Mouse (Mus musculus): ENCODE results near the gene Gcc2. TPM values are rescaled to one million over a fixed set of nuclear protein-coding genes. Genes with fewer than 3 reads are reported as not detected.
A peak's percentile ranks its signal among the peaks of the same experiment; 100 is the strongest.

Gene Gcc2
- polyA plus RNA-seq, 1 experiment from 2014 or later = 62.0 TPM

DNA sequence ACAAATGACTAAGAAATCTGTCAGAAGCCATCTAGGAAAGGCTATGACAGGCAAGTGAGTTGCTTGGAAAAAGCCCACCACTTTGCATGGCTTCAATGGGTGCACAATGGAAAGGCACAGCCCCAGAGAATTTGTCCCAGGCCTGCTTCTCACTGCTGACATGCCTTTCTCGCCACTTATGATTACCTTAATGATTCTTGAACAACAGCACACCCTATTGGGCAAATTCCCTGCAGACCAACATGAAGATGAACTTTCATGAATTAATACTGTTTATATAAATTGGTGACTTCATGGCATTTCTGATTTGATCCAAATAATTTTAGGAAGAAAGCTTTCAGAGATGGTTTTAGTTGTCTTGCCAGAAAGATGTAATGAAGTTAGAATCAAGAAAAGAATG is 5.8 kb upstream of the Gcc2 start:
- no peak overlapping the region for H3K4me3 ChIP-seq (ENCODE audit: low read length)
- H3K27ac ChIP-seq (ENCODE audit: low read depth, low read length) = no peak overlapping the region
- no peaks in the 10 kb centered on the region for H3K36me3 ChIP-seq (ENCODE audit: control insufficient read depth, insufficient read depth, low read length)
- no peaks in the 10 kb centered on the region for H3K9me3 ChIP-seq (ENCODE audit: control insufficient read depth, low read length)
- H3K4me1 ChIP-seq (ENCODE audit: control insufficient read depth, insufficient read depth, low read length) = no peaks in the 10 kb centered on the region
- H3K9ac ChIP-seq (ENCODE audit: low read depth, low read length) = no peak overlapping the region
- 26% methylated on average over 1 of the region's 1 CpGs for WGBS
- no peak for ATAC-seq (ENCODE audit: low FRiP score, low TSS enrichment)
- H3K27me3 ChIP-seq (ENCODE audit: control insufficient read depth, insufficient read depth, low read length) = no peaks in the 10 kb centered on the region
- H3K4me2 ChIP-seq (replicated peaks; ENCODE audit: low read depth, low read length) = no peak overlapping the region

- no peaks in the 10 kb centered on the region for H3K4me1 ChIP-seq (ENCODE audit: control insufficient read depth, insufficient read depth, low read length)
- 41% methylated on average over 6 of the region's 6 CpGs for WGBS
- peak; percentile 21; the same call in 1 of the 2 replicates for ATAC-seq (ENCODE audit: low FRiP score, low TSS enrichment)
- H3K4me3 ChIP-seq (ENCODE audit: low read length) = peak overlapping the region; percentile 69
- peaks cover 7% of the 10 kb centered on the region; the same call in 1 of the 2 replicates for H3K36me3 ChIP-seq (ENCODE audit: control insufficient read depth, insufficient read depth, low read length)
- peak overlapping the region; percentile 46 for H3K4me2 ChIP-seq (replicated peaks; ENCODE audit: low read depth, low read length)
- H3K27ac ChIP-seq (ENCODE audit: low read depth, low read length) = no peak overlapping the region
- H3K9ac ChIP-seq (ENCODE audit: low read depth, low read length) = peak overlapping the region; percentile 80; the same call in 1 of the 2 replicates
- H3K9me3 ChIP-seq (ENCODE audit: control insufficient read depth, low read length) = no peaks in the 10 kb centered on the region
- H3K27me3 ChIP-seq (ENCODE audit: control insufficient read depth, insufficient read depth, low read length) = no peaks in the 10 kb centered on the region
Observed at GRCm38 (mm10) chr10:58254635-58255175, 592 bp upstream of the Gcc2 start.

GRCm38 (mm10) chr10:58255954-58256353 is 657 bp downstream of the Gcc2 start:
- 7% methylated on average over 4 of the region's 4 CpGs for WGBS
- Histone ChIP-seq H3K27me3 (ENCODE audit: control insufficient read depth, insufficient read depth, low read length) (no peaks in the 10 kb centered on the region), H3K36me3 (ENCODE audit: control insufficient read depth, insufficient read depth, low read length) (peaks cover 13% of the 10 kb centered on the region; the same call in 1 of the 2 replicates), H3K9ac (ENCODE audit: low read depth, low read length) (peak overlapping the region; percentile 80; the same call in 1 of the 2 replicates), H3K4me1 (ENCODE audit: control insufficient read depth, insufficient read depth, low read length) (no peaks in the 10 kb centered on the region), H3K4me2 (replicated peaks; ENCODE audit: low read depth, low read length) (peak overlapping the region; percentile 46), H3K27ac (ENCODE audit: low read depth, low read length) (no peak overlapping the region; the same call in 1 of the 2 replicates), H3K4me3 (ENCODE audit: low read length) (peak overlapping the region; percentile 69), H3K9me3 (ENCODE audit: control insufficient read depth, low read length) (no peaks in the 10 kb centered on the region)
- ATAC-seq (ENCODE audit: low FRiP score, low TSS enrichment) = no peak

DNA sequence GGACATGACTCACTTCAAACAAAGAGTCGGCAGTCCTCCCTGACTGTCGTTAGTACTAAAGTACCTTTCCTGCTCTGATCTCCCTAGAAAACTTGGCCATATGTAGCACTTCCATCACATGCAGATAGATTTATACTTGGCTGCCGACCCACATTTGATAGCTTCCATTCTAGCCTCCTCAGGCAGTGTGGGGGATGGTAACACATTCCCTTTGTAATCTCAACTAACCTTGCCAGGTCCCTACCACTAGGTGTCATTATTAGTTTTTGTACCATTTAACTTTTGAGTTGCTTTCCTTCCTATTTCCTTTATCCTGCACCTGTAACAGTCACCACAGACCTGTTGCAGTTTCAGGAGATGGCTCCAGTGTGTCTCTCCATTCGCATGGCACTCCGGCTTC is 3.2 kb downstream of the Gcc2 start:
- ATAC-seq (ENCODE audit: low FRiP score, low TSS enrichment) = no peak
- Histone ChIP-seq H3K27ac (ENCODE audit: low read depth, low read length) (no peak overlapping the region), H3K36me3 (ENCODE audit: control insufficient read depth, insufficient read depth, low read length) (peaks cover 25% of the 10 kb centered on the region; the same call in 1 of the 2 replicates), H3K4me2 (replicated peaks; ENCODE audit: low read depth, low read length) (no peak overlapping the region), H3K27me3 (ENCODE audit: control insufficient read depth, insufficient read depth, low read length) (no peaks in the 10 kb centered on the region), H3K4me1 (ENCODE audit: control insufficient read depth, insufficient read depth, low read length) (no peaks in the 10 kb centered on the region), H3K4me3 (ENCODE audit: low read length) (no peak overlapping the region), H3K9ac (ENCODE audit: low read depth, low read length) (no peak overlapping the region), H3K9me3 (ENCODE audit: control insufficient read depth, low read length) (no peaks in the 10 kb centered on the region)
- 61% methylated on average over 5 of the region's 5 CpGs for WGBS

DNA sequence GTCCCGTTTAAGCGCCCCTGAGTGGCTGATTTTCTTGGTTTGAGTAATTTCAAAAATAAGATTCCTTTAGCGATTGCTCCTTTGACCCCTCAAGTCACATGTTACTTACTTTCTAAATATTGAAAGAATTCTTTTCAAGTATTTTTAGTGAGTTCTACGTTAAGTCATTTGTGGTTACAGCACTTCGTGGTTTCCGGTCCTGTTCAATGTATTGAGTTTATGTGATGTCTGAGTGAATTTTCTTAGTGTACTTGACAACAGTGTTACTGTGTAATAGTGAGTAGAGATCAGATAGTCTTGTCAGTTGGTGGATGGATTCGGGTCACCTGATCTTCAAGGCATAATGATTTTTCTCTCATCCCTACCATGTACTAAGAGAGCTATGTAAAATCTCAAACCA is 26.9 kb downstream of the Gcc2 start:
- no peak for ATAC-seq (ENCODE audit: low FRiP score, low TSS enrichment)
- H3K4me1 ChIP-seq (ENCODE audit: control insufficient read depth, insufficient read depth, low read length) = no peaks in the 10 kb centered on the region
- no peaks in the 10 kb centered on the region for H3K27me3 ChIP-seq (ENCODE audit: control insufficient read depth, insufficient read depth, low read length)
- H3K27ac ChIP-seq (ENCODE audit: low read depth, low read length) = no peak overlapping the region
- H3K36me3 ChIP-seq (ENCODE audit: control insufficient read depth, insufficient read depth, low read length) = peaks cover 39% of the 10 kb centered on the region
- no peaks in the 10 kb centered on the region for H3K9me3 ChIP-seq (ENCODE audit: control insufficient read depth, low read length)
- H3K9ac ChIP-seq (ENCODE audit: low read depth, low read length) = no peak overlapping the region
- WGBS = 92% methylated on average over 7 of the region's 7 CpGs
- H3K4me3 ChIP-seq (ENCODE audit: low read length) = no peak overlapping the region
- no peak overlapping the region for H3K4me2 ChIP-seq (replicated peaks; ENCODE audit: low read depth, low read length)

- H3K4me2 ChIP-seq (replicated peaks; ENCODE audit: low read depth, low read length) = no peak overlapping the region
- no peaks in the 10 kb centered on the region for H3K27me3 ChIP-seq (ENCODE audit: control insufficient read depth, insufficient read depth, low read length)
- no peaks in the 10 kb centered on the region for H3K9me3 ChIP-seq (ENCODE audit: control insufficient read depth, low read length)
- ATAC-seq (ENCODE audit: low FRiP score, low TSS enrichment) = no peak
- 85% methylated on average over 3 of the region's 3 CpGs for whole genome bisulfite sequencing
- no peaks in the 10 kb centered on the region for H3K4me1 ChIP-seq (ENCODE audit: control insufficient read depth, insufficient read depth, low read length)
- no peak overlapping the region for H3K27ac ChIP-seq (ENCODE audit: low read depth, low read length)
- peaks cover 77% of the 10 kb centered on the region for H3K36me3 ChIP-seq (ENCODE audit: control insufficient read depth, insufficient read depth, low read length)
- H3K9ac ChIP-seq (ENCODE audit: low read depth, low read length) = no peak overlapping the region
- H3K4me3 ChIP-seq (ENCODE audit: low read length) = no peak overlapping the region
Observed at GRCm38 (mm10) chr10:58290742-58291141, 35.4 kb downstream of the Gcc2 start.

DNA sequence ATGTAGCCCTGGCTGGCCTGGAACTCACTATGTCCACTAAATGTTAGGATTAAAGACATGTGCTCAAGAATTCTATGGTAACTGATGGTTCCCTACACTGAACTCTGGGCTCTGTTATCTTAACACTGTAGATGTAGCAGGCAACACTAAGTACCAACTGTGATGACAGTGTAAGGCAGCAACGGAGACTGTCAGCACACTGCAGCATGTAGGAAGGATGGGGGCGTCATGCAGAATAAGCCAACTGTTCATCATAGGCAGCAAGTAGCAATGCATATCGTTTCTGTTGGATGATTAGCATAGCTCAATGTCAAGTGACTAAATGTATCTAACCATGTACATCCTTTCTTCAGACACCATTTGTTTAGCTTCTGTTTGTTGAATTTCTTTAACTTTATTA is 38.9 kb downstream of the Gcc2 start:
- Histone ChIP-seq H3K4me1 (ENCODE audit: control insufficient read depth, insufficient read depth, low read length) (no peaks in the 10 kb centered on the region), H3K36me3 (ENCODE audit: control insufficient read depth, insufficient read depth, low read length) (peaks cover 82% of the 10 kb centered on the region), H3K27ac (ENCODE audit: low read depth, low read length) (no peak overlapping the region), H3K9me3 (ENCODE audit: control insufficient read depth, low read length) (no peaks in the 10 kb centered on the region), H3K4me3 (ENCODE audit: low read length) (no peak overlapping the region), H3K4me2 (replicated peaks; ENCODE audit: low read depth, low read length) (no peak overlapping the region), H3K9ac (ENCODE audit: low read depth, low read length) (no peak overlapping the region), H3K27me3 (ENCODE audit: control insufficient read depth, insufficient read depth, low read length) (no peaks in the 10 kb centered on the region)
- no peak for ATAC-seq (ENCODE audit: low FRiP score, low TSS enrichment)
- 95% methylated on average over 3 of the region's 3 CpGs for WGBS

GRCm38 (mm10) chr10:58295605-58296004 is 40.3 kb downstream of the Gcc2 start:
- Histone ChIP-seq H3K36me3 (ENCODE audit: control insufficient read depth, insufficient read depth, low read length) (peaks cover 84% of the 10 kb centered on the region), H3K9me3 (ENCODE audit: control insufficient read depth, low read length) (no peaks in the 10 kb centered on the region), H3K27ac (ENCODE audit: low read depth, low read length) (no peak overlapping the region), H3K9ac (ENCODE audit: low read depth, low read length) (no peak overlapping the region), H3K4me1 (ENCODE audit: control insufficient read depth, insufficient read depth, low read length) (no peaks in the 10 kb centered on the region), H3K27me3 (ENCODE audit: control insufficient read depth, insufficient read depth, low read length) (no peaks in the 10 kb centered on the region), H3K4me3 (ENCODE audit: low read length) (no peak overlapping the region), H3K4me2 (replicated peaks; ENCODE audit: low read depth, low read length) (no peak overlapping the region)
- no peak for ATAC-seq (ENCODE audit: low FRiP score, low TSS enrichment)
- 93% methylated on average over 3 of the region's 3 CpGs for WGBS

- Histone ChIP-seq H3K4me1 (ENCODE audit: control insufficient read depth, insufficient read depth, low read length) (no peaks in the 10 kb centered on the region), H3K9ac (ENCODE audit: low read depth, low read length) (no peak overlapping the region), H3K4me3 (ENCODE audit: low read length) (no peak overlapping the region), H3K27ac (ENCODE audit: low read depth, low read length) (no peak overlapping the region), H3K4me2 (replicated peaks; ENCODE audit: low read depth, low read length) (no peak overlapping the region), H3K27me3 (ENCODE audit: control insufficient read depth, insufficient read depth, low read length) (no peaks in the 10 kb centered on the region), H3K9me3 (ENCODE audit: control insufficient read depth, low read length) (no peaks in the 10 kb centered on the region), H3K36me3 (ENCODE audit: control insufficient read depth, insufficient read depth, low read length) (peaks cover 34% of the 10 kb centered on the region)
- ATAC-seq (ENCODE audit: low FRiP score, low TSS enrichment) = no peak
- 92% methylated on average over 7 of the region's 7 CpGs for WGBS
Observed at GRCm38 (mm10) chr10:58304996-58305395, 49.7 kb downstream of the Gcc2 start.
